Mouse (Mus musculus): Measurements from ENCODE around the gene Ms4a4a. TPM values are rescaled to one million over a fixed set of nuclear protein-coding genes. Genes with fewer than 3 reads are reported as not detected.

The Ms4a4a gene
- polyA plus RNA-seq, 1 experiment from 2014 or later = 1.6 TPM

Other genes starting within 250 kb of the Ms4a4a start
- gene 1700017D01Rik, start 244.6 kb upstream of the Ms4a4a start, polyA plus RNA-seq (2014; fragmentation: Nextera tagmentation; extraction: Ambion mirVana) = not detected in 2 replicates
- not detected in 2 replicates for gene 1700025F22Rik, start 210.2 kb upstream of the Ms4a4a start, polyA plus RNA-seq (2014; fragmentation: Nextera tagmentation; extraction: Ambion mirVana)
- gene Ms4a13, start 178.8 kb upstream of the Ms4a4a start, polyA plus RNA-seq (2014; fragmentation: Nextera tagmentation; extraction: Ambion mirVana) = not detected in 2 replicates
- gene Ms4a12, start 143.1 kb upstream of the Ms4a4a start, polyA plus RNA-seq (2014; fragmentation: Nextera tagmentation; extraction: Ambion mirVana) = not detected in 2 replicates
- not detected in 2 replicates for gene Ms4a1, start 109.3 kb upstream of the Ms4a4a start, polyA plus RNA-seq (2014; fragmentation: Nextera tagmentation; extraction: Ambion mirVana)
- not detected in 2 replicates for gene Ms4a5, start 91.7 kb upstream of the Ms4a4a start, polyA plus RNA-seq (2014; fragmentation: Nextera tagmentation; extraction: Ambion mirVana)
- gene Ms4a14, start 61.1 kb upstream of the Ms4a4a start, polyA plus RNA-seq (2014; fragmentation: Nextera tagmentation; extraction: Ambion mirVana) = not detected in 2 replicates
- gene Ms4a7, start 39.4 kb upstream of the Ms4a4a start, polyA plus RNA-seq (2014; fragmentation: Nextera tagmentation; extraction: Ambion mirVana) = 0.56 and 1.0 TPM in 2 replicates
- gene Ms4a4c, start 29.2 kb downstream of the Ms4a4a start, polyA plus RNA-seq (2014; fragmentation: Nextera tagmentation; extraction: Ambion mirVana) = not detected in 2 replicates
- gene Ms4a4b, start 68.0 kb downstream of the Ms4a4a start, polyA plus RNA-seq (2014; fragmentation: Nextera tagmentation; extraction: Ambion mirVana) = not detected in 2 replicates
- gene Ms4a6c, start 93.8 kb downstream of the Ms4a4a start, polyA plus RNA-seq (2014; fragmentation: Nextera tagmentation; extraction: Ambion mirVana) = 1.5 and 2.4 TPM in 2 replicates
- gene Gm8369, start 110.4 kb downstream of the Ms4a4a start, polyA plus RNA-seq (2014; fragmentation: Nextera tagmentation; extraction: Ambion mirVana) = not detected in 2 replicates
- 2.2 and 2.6 TPM in 2 replicates for gene Ms4a6b, start 141.0 kb downstream of the Ms4a4a start, polyA plus RNA-seq (2014; fragmentation: Nextera tagmentation; extraction: Ambion mirVana)
- gene Ms4a4d, start 161.3 kb downstream of the Ms4a4a start, polyA plus RNA-seq (2014; fragmentation: Nextera tagmentation; extraction: Ambion mirVana) = 0.24 and 0.29 TPM in 2 replicates
- gene Ms4a6d, start 229.3 kb downstream of the Ms4a4a start, polyA plus RNA-seq (2014; fragmentation: Nextera tagmentation; extraction: Ambion mirVana) = 1.8 and 2.2 TPM in 2 replicates
- gene Ms4a2, start 248.2 kb downstream of the Ms4a4a start, polyA plus RNA-seq (2014; fragmentation: Nextera tagmentation; extraction: Ambion mirVana) = not detected in 2 replicates